Mouse (Mus musculus): Measurements from ENCODE around the gene Pga5. TPM values are rescaled to one million over a fixed set of nuclear protein-coding genes. Genes with fewer than 3 reads are reported as not detected.

The Pga5 gene
- polyA plus RNA-seq, 1 experiment, result not detected

DNA sequence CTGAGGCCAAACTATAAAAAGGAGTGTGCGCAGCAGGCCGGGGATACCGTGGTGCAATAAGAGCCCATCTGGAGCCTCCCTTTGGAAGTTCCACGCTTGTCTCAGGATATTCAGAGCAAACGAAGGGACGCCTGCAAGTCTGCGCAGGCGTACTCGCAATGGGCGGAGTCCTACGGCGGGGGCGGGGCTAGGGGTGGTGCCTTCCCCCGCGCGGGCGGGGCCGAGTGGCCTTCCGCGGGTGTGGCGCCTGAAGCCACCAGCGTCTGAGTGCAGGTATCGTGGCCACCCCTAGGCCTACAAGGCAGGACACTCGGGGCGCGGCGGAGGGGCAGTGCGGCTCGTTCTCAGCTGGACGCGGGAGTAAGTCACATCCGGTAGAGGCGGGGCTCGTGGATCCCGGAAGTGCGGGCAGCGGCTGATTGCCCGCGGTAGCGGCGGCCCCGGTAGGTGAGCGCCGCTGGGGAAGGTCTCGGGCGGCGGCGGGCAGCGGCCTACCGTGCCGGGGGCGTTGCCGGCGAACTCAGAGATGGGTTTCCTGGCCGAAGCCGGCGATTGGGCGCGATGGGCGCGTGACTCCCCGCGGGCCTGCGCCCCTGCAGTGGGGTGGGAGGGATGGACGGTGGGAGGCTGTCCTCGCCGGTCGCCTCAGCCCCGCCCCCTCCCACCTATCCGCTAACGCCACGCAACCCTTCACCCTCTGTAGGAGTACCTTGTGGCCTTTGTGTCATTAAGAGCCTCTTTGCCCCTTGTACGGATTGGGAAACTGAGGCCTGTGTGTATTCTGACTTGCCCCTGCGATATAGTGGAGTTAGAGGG is 10.9 kb upstream of the Pga5 start, which contains the start of gene Vps37c:
Gene Vps37c (plus strand): TSS at position 199 of the 816 bp plus-strand sequence.
- TF ChIP-seq POLR2A (IDR thresholded peaks at IDR 0.05; ENCODE audit: borderline replicate concordance, control insufficient read depth, low read depth, low read length) (peak; percentile 83; the same call in 1 of the 2 replicates), CTCF (IDR thresholded peaks at IDR 0.05; ENCODE audit: control insufficient read depth, insufficient read depth, low read length) (no peak)
- peaks cover 4% of the 10 kb centered on the region for H3K4me1 ChIP-seq (ENCODE audit: control insufficient read depth, insufficient read depth, low read length)
- whole genome bisulfite sequencing, result under 1% methylated on average over 74 of the region's 74 CpGs
- peak within 1 kb of the TSS; percentile 88 for H3K4me3 ChIP-seq (replicated peaks; ENCODE audit: control insufficient read depth, low read depth, low read length)
- H3K27ac ChIP-seq (ENCODE audit: control insufficient read depth, insufficient read depth, low read depth, low read length, poor library complexity), result peak within 1 kb of the TSS; percentile 98

DNA sequence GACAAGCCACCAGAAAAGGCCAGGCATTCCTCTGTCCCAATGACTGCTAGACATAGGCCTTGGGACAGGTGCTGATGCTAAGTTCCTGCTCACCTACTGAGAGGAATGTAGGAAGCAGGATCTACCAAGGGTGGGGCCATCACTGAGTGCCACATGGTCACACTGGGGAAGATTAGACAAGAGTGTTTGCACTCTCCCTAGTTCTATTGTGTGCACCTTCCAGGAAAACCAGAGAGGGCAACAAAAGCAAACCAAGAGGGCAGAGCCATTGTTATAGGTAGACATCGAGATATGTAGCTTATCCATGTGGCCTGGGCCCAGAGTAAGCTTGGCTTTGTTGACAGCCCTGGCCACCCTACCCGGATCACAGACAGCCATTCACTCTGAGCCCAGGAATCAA is 7.9 kb upstream of the Pga5 start:
- WGBS, result 83% methylated on average over 2 of the region's 2 CpGs
- no peak overlapping the region for H3K4me3 ChIP-seq (replicated peaks; ENCODE audit: control insufficient read depth, low read depth, low read length)
- H3K4me1 ChIP-seq (ENCODE audit: control insufficient read depth, insufficient read depth, low read length), result peaks cover 1% of the 10 kb centered on the region; the same call in 1 of the 2 replicates
- H3K27ac ChIP-seq (ENCODE audit: control insufficient read depth, insufficient read depth, low read depth, low read length, poor library complexity), result no peak overlapping the region
- no peak for TF ChIP-seq CTCF (IDR thresholded peaks at IDR 0.05; ENCODE audit: control insufficient read depth, insufficient read depth, low read length)
- TF ChIP-seq POLR2A (IDR thresholded peaks at IDR 0.05; ENCODE audit: borderline replicate concordance, control insufficient read depth, low read depth, low read length), result no peak

DNA sequence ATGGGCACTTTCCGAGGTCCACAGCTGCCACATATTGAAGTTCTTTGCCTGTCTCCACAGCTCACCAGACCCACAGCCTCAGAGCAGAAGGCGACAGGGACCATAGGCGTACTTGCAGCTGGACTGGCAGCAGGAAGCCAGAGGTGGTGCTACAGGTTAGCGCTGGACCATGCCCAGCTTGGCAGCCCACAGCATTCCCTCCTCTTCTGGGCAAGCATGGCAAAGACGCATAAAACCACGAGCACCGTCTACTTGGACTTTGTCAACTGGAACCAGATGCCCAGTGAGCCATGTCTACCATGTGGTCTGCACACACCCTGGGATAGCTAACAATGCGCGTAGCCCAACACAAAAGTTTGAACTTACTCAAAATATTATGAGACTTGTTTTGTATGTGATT is 7.2 kb upstream of the Pga5 start:
- 75% methylated on average over 9 of the region's 9 CpGs for WGBS
- TF ChIP-seq CTCF (IDR thresholded peaks at IDR 0.05; ENCODE audit: control insufficient read depth, insufficient read depth, low read length), result no peak
- TF ChIP-seq POLR2A (IDR thresholded peaks at IDR 0.05; ENCODE audit: borderline replicate concordance, control insufficient read depth, low read depth, low read length), result no peak

DNA sequence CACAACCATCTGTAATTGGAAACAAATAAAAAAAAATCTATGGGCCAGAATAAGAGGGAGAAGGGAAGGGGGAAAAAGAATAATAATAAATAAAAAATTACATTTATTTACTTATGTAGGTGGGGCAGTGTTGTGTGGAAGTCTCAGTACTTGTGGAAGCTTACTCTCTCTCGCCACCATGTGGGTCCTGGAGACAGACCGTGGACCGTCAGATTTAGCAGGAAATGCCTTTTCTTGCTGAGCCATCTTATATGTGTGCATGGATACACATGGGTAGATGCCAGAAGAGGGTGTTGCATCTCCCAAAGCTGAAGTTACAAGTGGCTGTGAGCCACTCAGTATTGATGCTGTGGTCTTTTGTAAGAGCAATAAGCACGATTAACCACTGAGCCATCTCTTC is 3.7 kb upstream of the Pga5 start:
- WGBS, result 34% methylated on average over 4 of the region's 4 CpGs
- Histone ChIP-seq H3K4me1 (ENCODE audit: control insufficient read depth, insufficient read depth, low read length) (no peaks in the 10 kb centered on the region), H3K4me3 (replicated peaks; ENCODE audit: control insufficient read depth, low read depth, low read length) (no peak overlapping the region), H3K27ac (ENCODE audit: control insufficient read depth, insufficient read depth, low read depth, low read length, poor library complexity) (no peak overlapping the region)
- no peak for TF ChIP-seq POLR2A (IDR thresholded peaks at IDR 0.05; ENCODE audit: borderline replicate concordance, control insufficient read depth, low read depth, low read length)
- TF ChIP-seq CTCF (IDR thresholded peaks at IDR 0.05; ENCODE audit: control insufficient read depth, insufficient read depth, low read length), result no peak

More for the DNA sequence above, 7.2 kb upstream of the Pga5 start:
- H3K27ac ChIP-seq (ENCODE audit: control insufficient read depth, insufficient read depth, low read depth, low read length, poor library complexity), result no peak overlapping the region
- H3K4me3 ChIP-seq (replicated peaks; ENCODE audit: control insufficient read depth, low read depth, low read length), result no peak overlapping the region
- H3K4me1 ChIP-seq (ENCODE audit: control insufficient read depth, insufficient read depth, low read length), result peaks cover 1% of the 10 kb centered on the region; the same call in 1 of the 2 replicates

DNA sequence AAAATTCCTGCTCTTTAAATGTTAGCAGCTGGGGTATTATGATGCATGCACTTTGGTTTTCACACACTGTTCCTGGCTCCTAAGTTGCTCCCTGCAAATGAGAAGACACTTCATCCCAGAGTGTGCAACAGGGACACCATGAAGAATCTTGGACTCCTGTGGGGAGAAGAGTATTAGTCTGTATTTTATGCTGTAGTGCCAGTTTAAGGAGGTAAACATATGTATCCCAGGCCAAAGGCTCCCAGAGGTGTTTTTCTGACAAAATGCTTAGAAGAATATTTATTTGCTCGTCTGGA is 849 bp upstream of the Pga5 start:
- no peak for TF ChIP-seq POLR2A (IDR thresholded peaks at IDR 0.05; ENCODE audit: borderline replicate concordance, control insufficient read depth, low read depth, low read length)
- no peak for TF ChIP-seq CTCF (IDR thresholded peaks at IDR 0.05; ENCODE audit: control insufficient read depth, insufficient read depth, low read length)
- Histone ChIP-seq H3K27ac (ENCODE audit: control insufficient read depth, insufficient read depth, low read depth, low read length, poor library complexity) (no peak overlapping the region), H3K4me1 (ENCODE audit: control insufficient read depth, insufficient read depth, low read length) (no peaks in the 10 kb centered on the region), H3K4me3 (replicated peaks; ENCODE audit: control insufficient read depth, low read depth, low read length) (no peak overlapping the region)
- WGBS, result 78% methylated on average over 1 of the region's 1 CpGs

DNA sequence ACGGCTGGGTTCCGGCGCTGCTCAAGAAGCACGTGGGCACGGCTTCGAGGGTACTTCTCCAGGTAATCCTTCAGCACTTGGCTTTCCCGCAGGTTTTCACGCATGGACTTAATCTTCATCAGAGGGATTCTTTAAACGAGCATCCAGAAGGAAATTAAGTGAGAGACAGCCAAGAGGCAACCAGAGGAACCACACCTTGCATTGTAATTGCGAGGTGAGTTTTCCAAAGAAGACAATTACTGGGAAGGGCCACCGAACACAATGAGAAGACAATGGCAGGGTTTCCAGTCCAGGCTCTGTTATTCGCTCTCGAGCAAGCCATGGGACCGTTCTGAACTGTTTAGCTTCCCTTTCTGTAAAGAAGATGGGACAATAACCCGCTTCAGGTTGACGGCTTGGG is 1.2 kb downstream of the Pga5 start:
- 82% methylated on average over 16 of the region's 16 CpGs for WGBS
- no peak overlapping the region for H3K4me3 ChIP-seq (replicated peaks; ENCODE audit: control insufficient read depth, low read depth, low read length)
- no peaks in the 10 kb centered on the region for H3K4me1 ChIP-seq (ENCODE audit: control insufficient read depth, insufficient read depth, low read length)
- TF ChIP-seq POLR2A (IDR thresholded peaks at IDR 0.05; ENCODE audit: borderline replicate concordance, control insufficient read depth, low read depth, low read length), result no peak
- no peak for TF ChIP-seq CTCF (IDR thresholded peaks at IDR 0.05; ENCODE audit: control insufficient read depth, insufficient read depth, low read length)
- no peak overlapping the region for H3K27ac ChIP-seq (ENCODE audit: control insufficient read depth, insufficient read depth, low read depth, low read length, poor library complexity)

DNA sequence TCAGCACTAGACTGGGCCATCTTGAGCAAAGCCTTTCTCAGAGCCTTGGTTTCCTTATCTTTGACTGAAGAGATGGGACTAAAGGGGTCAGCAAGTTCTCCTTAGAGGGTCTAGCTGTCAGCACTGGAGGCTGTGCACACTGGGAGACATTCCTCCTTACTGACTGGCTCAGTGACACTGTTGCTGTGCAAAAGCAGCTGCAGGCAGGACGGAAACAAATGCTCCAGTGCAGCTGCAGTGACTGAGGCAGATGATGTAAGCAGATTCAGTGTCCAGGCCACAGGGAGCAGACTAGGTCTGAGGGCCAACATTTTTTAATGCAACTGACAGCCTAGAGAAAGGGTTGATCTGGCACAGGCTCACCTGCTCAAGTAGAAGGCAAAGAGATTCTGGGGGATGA is 4.6 kb downstream of the Pga5 start:
- Histone ChIP-seq H3K4me1 (ENCODE audit: control insufficient read depth, insufficient read depth, low read length) (no peaks in the 10 kb centered on the region), H3K27ac (ENCODE audit: control insufficient read depth, insufficient read depth, low read depth, low read length, poor library complexity) (no peak overlapping the region), H3K4me3 (replicated peaks; ENCODE audit: control insufficient read depth, low read depth, low read length) (no peak overlapping the region)
- TF ChIP-seq POLR2A (IDR thresholded peaks at IDR 0.05; ENCODE audit: borderline replicate concordance, control insufficient read depth, low read depth, low read length) (no peak), CTCF (IDR thresholded peaks at IDR 0.05; ENCODE audit: control insufficient read depth, insufficient read depth, low read length) (no peak)
- WGBS, result 76% methylated on average over 1 of the region's 1 CpGs

DNA sequence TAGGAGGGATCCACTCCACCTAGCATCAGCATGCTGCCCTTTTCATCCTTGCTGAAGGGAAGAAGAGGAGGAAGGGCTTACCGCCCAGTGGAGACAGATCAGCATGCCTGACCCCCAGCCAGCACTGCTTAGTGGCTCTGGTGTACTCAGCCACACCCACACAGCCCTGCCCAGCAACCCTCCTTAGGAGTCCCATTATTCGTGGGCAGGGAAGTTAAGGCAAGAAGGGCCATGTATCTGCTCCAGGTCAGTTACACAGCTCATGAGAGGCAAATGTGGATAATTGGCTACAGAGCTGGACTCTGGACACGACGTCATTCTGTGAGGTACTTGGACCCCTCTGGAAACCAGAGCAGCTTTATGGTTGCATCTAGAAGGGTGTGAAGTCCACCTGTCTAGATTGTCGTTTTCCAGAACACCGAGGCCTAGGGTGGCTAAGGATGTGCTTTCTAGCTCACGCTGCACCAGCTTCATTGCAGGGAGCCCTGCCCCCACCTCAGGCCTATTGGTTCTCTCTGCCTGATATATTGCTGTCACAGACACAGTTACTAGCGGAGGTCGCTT is 5.9 kb downstream of the Pga5 start:
- WGBS, result 80% methylated on average over 9 of the region's 9 CpGs
- Histone ChIP-seq H3K4me3 (replicated peaks; ENCODE audit: control insufficient read depth, low read depth, low read length) (no peak overlapping the region), H3K4me1 (ENCODE audit: control insufficient read depth, insufficient read depth, low read length) (no peaks in the 10 kb centered on the region), H3K27ac (ENCODE audit: control insufficient read depth, insufficient read depth, low read depth, low read length, poor library complexity) (no peak overlapping the region)
- TF ChIP-seq POLR2A (IDR thresholded peaks at IDR 0.05; ENCODE audit: borderline replicate concordance, control insufficient read depth, low read depth, low read length) (no peak), CTCF (IDR thresholded peaks at IDR 0.05; ENCODE audit: control insufficient read depth, insufficient read depth, low read length) (no peak)

Data from bone marrow, adult 2 months (tissue).